Mouse (Mus musculus) embryo, embryonic 11.5 days (tissue): ENCODE data around the gene Tprgl.

ENCODE experiments used
- DNase-seq: peaks from one replicate; pipeline ENCODE4 v3.0.0-alpha.2; 2012; ENCODE audit warnings: low read depth, low spot score

Gene Tprgl

DNA sequence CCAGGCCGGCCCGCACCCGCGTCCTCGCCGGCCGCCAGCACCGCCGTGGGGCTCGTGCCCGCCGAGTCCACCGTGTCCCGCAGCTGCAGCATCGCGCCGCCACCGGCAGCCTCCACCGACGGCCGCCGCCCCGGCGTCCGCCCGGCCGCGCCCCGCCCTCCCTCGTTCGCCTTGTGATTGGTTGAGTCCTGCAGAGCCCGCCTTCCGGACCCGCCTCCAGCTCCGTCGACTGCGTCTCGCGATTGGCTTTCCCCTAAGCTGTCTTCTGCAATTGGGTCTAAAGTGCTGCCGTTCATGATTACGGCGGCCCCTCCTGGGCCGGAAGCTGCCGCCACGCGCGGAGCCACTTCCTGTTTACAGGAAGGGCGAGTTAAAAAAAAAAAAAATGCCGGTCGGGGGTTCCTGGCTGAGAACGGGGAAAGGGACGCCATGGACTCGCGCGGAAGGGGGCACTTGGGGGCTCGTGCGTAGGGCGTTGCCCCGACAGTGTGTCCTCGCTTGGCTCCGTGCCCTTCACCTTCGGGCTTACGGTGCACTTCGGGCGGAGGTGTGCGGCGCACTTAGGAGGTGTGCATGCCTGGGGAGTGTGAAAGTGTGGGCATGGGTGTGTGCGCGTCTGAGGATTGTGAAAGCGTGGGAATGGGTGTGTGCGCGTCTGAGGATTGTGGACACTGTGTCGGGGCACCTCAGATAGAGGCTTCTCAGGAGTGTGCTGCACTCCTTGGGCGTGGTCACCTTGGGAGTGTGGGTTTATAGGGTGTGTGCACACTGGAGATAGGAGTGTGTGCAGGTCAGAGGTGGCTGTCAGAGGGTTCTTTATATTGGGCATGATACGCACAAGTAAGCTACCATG lies at the start of gene Tprgl:
Gene Tprgl, minus strand, starts transcription at position 129 of the 853 bp plus-strand sequence.
- peak; percentile 95 for DNase-seq

- no peak for DNase-seq
Measured at GRCm38 (mm10) chr4:154209825-154210224, 49.4 kb upstream of the Tprgl start.

- DNase-seq: no peak
Measured at GRCm38 (mm10) chr4:154209054-154209453, 48.6 kb upstream of the Tprgl start.

DNA sequence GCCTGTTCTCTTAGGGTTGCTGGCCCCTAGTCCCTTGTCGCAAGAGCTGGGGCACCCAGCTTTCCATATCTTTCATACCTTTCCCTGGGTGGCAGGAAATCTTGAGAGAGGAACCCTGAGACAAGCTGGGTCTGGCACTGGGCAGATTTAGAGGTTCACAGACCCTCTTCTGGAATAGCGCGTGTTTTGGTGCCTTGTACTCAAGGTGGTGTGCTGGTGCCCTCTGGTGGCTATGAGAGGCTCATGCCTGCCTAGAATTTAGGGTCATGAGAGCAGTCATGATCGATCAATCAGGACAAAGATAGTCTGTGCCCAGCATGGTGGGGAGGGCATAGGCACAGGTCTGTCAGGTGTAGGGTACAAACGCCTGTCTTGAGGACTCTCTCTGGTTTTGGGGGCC lies 46.8 kb upstream of the Tprgl start:
- peak; percentile 64 for DNase-seq

GRCm38 (mm10) chr4:154205392-154205791 lies 44.9 kb upstream of the Tprgl start:
- no peak for DNase-seq

DNA sequence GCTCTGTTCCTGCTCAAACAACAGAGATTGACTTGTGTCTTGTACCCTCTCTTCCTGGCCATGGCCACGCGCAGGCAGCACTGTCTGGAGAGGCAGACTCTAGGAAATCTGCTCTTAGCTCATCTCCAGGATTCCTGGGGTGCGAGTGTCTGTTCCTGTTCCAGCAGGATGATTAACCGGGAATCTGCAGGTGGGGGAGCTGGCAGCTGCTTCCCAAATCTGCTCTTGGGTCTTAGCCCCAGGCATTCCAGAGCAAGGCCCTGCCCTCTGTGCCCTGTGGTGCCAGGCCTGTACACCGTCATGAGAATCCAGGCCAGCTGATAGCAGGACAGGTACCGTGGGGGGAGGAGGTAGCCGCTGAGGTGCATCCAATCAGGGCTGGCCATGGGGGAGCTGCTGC lies 44.1 kb upstream of the Tprgl start:
- DNase-seq: no peak

- no peak for DNase-seq
Measured at GRCm38 (mm10) chr4:154201511-154201910, 41.0 kb upstream of the Tprgl start.

DNA sequence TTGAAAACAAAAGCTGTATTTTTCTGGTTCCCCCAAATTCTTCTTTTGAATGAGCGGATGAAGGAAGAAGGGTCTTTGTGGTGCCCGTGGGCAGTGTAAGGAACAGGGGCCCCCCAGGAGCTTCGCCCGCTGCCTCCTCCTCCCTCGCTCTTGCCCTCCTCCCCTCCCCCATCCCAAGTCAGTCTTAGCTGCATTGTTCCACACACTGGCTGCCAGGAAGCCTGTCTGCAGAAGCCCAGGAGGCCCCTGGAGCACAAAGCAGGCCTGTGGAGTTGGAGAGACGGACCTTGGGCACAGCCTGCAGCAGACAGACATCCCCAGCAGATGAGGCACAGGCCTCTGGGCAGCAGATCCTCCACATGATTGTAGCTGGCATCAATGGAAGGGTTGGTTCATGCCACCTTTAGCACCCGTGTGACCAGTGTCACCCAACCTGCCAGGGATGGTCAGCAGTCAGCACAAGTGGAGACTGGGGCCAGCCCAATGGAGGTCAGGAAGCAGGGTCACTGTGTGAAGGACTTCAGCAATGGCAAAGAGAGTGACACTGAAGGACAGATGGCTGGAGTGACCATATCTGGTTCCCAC lies 38.0 kb upstream of the Tprgl start:
- no peak for DNase-seq

- DNase-seq: no peak
Measured at GRCm38 (mm10) chr4:154197961-154198360, 37.5 kb upstream of the Tprgl start.

GRCm38 (mm10) chr4:154188948-154189347 lies 28.5 kb upstream of the Tprgl start:
- no peak for DNase-seq

DNA sequence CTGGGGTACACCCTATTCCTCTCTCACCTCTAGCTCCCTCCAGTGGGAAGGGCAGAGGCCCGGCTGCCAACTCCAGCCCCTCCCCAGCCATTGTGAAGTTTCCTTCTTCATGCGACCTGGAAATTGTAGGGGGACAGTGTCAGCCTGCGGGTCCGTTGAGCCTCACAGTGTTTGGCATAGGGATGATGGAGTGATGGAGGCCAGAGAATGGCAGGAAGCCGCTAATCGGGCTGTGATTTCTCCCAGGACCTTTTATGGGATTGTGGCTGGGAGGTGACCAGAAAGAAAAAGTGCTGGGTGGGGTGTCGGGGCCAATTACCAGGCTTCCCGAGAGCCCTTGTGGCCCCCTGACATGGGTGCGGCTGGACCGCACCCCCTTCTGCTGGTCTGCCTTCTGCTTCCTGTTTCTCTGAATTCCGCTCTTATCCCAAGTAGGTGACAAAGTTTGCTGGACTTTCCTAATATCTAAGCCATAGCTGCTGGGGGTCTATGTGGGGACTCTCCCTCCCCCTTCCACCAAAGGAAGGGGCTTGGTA lies 25.6 kb upstream of the Tprgl start:
- no peak for DNase-seq

DNA sequence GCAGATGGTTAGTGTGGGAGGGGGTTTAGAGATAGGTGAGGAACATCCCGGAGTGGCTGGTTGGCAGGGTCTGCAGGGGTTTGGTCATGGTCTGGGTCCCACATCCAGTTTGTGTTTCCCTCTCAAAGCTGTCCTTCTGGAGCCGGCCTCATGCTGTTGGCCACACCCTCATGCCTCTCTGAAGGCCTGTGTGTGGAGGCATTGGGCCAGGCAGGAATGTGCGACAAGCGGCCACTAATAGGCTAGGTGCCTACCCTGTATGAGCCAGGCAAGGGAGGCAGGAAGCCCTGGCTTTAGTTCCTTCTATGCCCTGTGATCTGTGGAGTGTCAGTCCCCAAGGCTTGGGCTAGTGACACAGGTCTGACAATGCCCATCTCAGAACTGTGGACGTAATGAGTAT lies 24.5 kb upstream of the Tprgl start:
- DNase-seq: no peak

DNA sequence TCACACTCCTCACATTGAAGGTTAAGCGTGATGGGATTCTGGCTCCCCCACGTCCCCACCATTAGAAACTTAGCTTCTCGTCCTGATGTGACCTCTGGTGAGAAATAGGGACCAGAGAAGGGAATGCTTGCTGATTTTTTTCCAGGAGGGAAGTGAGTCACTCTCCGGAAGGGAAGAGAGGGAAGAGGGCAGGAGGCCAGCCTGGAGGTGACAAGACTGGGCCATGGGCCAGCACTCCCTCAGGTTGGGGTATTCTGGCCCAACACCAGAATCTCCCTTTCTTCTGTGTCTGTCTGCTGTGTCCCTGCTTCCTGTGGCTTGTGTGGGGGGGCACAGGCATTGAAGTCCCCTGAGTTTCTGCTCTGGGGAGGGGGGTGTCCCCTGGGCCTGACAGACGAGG lies 23.1 kb upstream of the Tprgl start:
- DNase-seq: no peak

GRCm38 (mm10) chr4:154181001-154181400 lies 20.5 kb upstream of the Tprgl start:
- DNase-seq: no peak

DNA sequence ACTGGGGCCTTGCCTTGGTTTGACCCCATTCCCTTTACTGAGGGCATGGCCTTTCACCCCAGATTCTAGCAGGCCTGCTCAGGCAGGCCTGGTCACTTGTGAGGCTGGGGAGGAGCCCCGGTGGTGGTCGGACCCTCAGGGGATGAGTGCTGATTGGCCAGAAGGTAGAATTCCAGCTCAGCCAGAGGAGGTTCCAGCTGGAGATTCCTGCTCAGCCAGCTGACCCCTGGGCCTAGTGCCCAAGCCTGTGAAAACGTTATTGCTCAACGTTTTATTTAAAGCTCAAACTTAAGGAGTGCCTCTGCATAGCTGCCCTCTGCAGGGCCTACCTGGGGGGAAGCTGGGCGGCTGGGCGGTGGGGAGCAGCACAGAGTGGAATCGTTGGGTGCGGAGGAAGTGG lies 16.8 kb upstream of the Tprgl start:
- DNase-seq: no peak

DNA sequence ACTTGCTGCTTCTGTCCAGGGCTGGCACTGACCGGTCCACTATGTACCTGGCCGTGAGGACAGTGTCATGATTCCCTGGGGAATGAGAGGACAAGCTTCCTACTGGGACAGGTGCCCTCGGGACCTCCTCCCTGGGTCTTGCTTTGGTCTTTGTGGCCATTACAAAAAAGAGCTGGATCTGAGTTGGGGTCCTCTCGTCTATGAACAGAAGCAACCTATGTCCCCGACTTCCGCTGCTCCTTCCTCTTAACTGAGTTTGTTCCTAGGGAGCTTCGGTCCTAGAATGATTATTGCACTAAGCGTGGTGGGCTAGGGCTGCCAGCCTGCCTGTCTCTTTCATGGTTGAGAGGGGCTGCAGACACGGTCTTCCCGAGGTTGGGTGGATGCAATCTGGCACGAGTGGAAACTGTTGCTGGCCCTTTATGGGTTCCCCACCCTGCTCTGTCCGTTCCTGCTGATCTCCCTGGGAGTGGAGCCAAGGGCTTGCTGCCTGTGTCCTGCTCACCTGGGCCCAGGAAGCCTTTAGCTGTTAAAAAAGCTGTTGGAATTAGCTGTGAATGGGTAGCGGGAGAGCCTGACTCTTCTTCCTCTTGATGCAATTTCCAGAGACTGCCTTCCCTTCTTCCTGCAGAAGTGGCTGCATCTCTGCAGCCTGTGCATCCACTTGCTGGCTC lies 11.6 kb upstream of the Tprgl start:
- no peak for DNase-seq

GRCm38 (mm10) chr4:154171151-154171930 lies 10.9 kb upstream of the Tprgl start:
- no peak for DNase-seq

- peak; percentile 77 for DNase-seq
Measured at GRCm38 (mm10) chr4:154170506-154171150, 10.2 kb upstream of the Tprgl start, which contains the start of gene Megf6. Megf6 (plus strand) TSS chr4:154170730.

DNA sequence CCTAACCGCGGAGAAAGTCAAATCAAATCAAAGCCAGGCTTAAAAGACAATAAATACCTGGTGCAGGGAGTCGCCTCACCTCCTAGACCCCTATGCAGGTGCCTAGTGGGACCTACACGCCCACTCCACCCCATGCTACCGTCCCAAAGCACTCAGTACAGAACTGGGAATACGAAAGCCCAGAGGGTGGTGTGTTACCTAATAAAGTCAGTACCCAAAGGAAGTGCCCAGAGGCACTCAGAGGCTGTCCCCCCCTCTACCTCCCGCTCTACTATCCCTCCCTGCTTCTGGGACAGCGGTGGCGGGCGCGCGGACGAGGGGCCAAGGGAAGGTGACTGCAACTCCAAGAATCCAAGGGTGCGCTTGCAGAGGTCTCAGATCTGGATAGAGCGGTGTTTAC lies 9.6 kb upstream of the Tprgl start:
- DNase-seq: no peak

GRCm38 (mm10) chr4:154167053-154167452 lies 6.6 kb upstream of the Tprgl start:
- no peak for DNase-seq

- no peak for DNase-seq
Measured at GRCm38 (mm10) chr4:154163296-154163695, 2.8 kb upstream of the Tprgl start.
